Mouse (Mus musculus) brain, embryonic 18.5 days (tissue): ENCODE data around the gene Chfr.
A peak's percentile ranks its signal among the peaks of the same experiment; 100 is the strongest.

Experiments
- DNase-seq: peaks from one replicate; pipeline ENCODE4 v3.0.0-alpha.2; 2012; ENCODE audit warnings: low read depth, low spot score

Chfr gene

DNA sequence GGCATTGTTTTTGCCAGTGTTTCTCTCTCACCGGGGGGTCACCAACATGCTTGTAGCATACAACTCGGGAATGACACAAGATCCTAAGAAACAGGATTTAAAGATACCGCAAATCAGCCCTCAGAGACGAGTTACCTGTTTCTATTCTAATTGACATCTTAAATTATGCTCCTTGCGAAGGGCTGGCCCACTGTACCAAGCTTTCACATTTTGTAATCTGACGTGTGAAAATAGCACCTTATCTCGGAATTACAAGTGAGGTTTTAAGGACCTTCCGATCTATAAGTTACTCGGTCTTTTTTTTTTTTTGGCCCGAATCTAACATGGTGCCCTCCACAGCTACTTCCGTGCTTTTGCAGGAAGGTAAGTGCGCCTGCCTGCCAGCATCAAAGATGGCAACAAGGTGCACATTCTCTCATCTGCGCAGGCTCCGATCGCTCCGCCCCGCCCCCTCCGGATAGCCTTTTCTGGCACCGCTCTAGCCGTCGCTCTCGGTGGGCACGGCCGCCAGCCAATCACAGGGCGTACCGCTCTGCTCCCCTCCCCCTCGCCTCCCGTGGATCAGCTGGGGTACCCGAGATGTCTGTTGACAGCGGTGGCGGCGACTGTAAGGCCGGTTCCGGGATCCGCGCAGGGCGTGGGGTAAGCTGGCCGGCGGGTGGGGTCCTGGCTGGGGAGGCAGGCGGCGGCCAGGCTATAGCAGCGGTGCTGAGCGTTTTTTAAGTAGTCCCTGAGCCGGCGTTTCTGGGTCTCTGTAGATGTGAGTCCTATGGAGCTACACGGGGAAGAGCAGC, at the start of gene Chfr:
Gene Chfr, plus strand, starts transcription at position 550 of the 794 bp plus-strand sequence.
- peak; percentile 97 for DNase-seq

GRCm38 (mm10) chr5:110086161-110086866, 49.3 kb upstream of the Chfr start:
- DNase-seq, result no peak

DNA sequence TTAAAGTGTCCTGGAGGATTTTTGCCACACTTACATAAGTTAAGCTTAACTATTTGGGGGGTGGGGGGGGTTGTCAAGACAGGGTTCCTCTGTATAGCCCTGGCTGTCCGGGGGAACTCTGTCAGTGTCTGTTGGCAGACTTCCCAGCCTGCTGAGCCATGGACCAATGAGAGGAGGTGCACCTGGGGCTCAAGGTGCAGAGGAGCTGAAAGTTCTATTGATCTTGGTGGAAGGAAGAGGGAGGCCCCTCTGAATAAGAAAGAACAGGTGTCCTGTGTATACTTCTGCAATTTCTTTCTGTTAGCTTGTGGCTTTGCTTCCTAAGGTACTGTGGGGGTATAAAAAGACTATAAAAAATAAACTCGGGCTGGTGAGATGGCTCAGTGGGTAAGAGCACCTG, 44.1 kb upstream of the Chfr start:
- DNase-seq, result no peak

DNA sequence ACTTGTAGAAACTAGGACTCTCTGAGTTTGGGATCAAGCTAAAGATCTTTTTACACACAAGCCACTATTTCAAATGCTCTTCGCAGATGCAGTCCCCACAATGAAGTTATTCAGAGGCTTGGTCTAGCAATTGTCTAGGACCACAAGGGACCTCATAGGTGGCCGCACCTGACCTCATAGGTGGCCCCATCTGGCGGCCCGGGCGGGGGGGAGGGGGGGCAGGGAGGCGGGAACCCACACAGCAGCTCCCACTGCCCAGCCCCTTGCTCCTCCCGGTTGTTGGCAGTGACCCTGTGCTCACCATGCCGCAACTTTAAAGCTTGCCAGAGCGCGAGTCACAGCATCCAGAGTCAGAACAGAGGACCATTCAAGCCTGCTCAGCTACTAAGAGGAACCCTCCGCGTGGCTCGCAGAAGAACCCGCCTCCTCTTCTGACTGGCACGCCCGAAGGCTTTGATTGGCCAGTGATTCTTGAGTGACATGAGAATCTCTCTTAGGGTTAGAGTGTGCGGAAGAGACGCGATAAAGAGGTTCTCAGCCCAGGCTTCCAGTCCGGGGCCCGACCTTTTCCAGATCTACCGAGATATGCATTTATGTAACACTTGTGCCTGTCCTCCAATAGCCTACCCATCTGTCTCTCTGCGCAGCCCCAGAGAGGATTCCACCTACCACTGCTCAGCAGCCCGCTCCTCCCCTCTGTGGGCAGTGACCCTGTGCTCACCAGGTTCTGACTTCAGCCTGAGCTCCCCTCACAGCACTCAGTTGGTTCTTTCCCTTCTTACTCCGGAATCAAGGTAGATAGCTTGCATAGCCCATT, 41.4 kb upstream of the Chfr start, which contains the start of gene Gm35315:
Gene Gm35315, minus strand, starts transcription at position 391 of the 817 bp plus-strand sequence.
- DNase-seq, result peak; percentile 76

- no peak for DNase-seq
These were observed 40.8 kb upstream of the Chfr start for GRCm38 (mm10) chr5:110094847-110095213.

DNA sequence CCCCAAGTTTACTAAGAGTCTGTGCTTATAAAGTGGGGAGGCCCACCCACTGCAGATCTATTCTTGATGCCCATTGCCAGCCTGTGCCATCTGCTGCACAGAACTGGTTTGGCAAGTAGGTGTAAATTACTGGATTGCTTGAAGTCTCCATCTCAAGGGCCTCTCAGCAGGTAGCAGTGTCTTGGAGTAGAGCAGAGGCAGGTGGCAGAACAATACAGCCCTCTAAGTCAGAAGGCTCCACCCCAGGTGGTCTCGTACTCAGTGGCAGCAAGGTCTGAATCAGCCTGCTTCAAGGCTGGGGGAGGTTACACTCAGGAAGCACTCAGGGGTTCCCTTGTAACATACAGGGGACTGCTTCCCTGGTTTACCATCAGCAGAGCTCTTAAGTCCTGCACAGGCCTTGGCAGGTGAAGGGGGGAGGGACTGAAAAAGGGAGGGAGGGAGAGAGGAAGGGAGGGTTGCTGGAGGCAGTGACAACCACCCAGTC, 36.6 kb upstream of the Chfr start:
- DNase-seq, result no peak

GRCm38 (mm10) chr5:110099656-110100580, 35.7 kb upstream of the Chfr start, which contains the start of gene Plcxd1:
Gene Plcxd1, plus strand, starts transcription at chr5:110099969.
- DNase-seq, result no peak

GRCm38 (mm10) chr5:110100921-110101631, 34.6 kb upstream of the Chfr start:
- no peak for DNase-seq

GRCm38 (mm10) chr5:110101716-110102347, 33.8 kb upstream of the Chfr start:
- DNase-seq, result no peak

DNA sequence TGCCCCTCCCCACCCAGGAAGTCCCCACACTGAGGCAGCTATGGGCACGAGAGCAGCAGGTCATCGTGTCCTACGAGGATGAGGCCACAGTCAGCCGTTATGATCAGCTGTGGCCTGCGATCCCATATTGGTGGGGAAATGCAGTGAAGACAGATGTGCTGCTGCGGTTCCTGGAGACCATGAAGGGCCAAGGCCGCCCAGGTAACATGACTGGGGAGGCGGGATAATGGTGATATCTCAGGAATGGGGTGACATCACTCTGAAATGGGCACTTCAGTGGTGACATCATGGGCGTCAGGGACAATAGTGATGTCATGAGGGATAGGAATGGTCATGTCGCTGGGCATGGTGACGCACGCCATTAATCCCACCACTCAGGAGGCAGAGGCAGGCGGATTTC, 33.2 kb upstream of the Chfr start:
- DNase-seq, result no peak

- DNase-seq, result no peak
These were observed 32.6 kb upstream of the Chfr start for GRCm38 (mm10) chr5:110102853-110103625.

- no peak for DNase-seq
These were observed 31.6 kb upstream of the Chfr start for GRCm38 (mm10) chr5:110103901-110104615.

DNA sequence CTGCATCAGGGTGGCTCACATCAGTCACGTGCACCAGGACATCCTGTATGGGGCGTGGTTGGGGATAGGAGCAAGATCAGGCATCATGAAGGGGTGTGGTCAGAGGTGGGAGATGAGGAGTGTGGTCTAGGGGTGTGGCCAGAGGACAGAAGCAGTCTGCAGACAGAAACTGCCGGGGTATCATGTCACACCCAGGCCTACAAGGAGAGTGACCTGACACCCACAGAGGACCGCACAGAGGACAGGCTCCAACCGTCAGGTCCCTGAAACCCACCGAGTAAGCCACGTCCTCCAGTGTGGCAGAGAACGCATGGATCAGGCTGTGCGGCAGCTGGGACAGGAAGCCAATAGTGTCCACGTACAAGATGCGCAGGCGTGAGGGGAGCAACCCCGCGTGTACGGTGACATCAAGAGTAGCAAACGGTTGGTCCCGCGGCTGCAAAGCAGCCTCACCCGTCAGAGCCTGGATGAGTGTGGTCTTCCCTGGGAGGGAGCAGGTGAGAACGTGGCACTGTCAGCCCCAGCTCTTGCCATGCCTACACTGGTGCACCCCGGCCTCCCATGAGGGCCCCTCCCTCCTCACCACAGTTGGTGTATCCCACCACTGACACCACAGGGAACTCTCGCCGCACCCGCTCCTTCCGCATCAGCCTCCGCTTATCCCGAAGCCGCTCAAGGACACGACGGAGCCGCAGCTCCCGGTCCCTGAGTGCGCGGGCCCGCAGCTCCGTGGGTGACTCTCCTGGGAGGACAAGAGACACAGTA, 30.8 kb upstream of the Chfr start:
- DNase-seq, result no peak

- no peak for DNase-seq
These were observed 29.3 kb upstream of the Chfr start for GRCm38 (mm10) chr5:110106140-110106871.

GRCm38 (mm10) chr5:110106901-110107564, 28.6 kb upstream of the Chfr start:
- no peak for DNase-seq
